Mouse (Mus musculus) forebrain, postnatal 0 days (tissue): ENCODE measurements at regions not wholly inside any gene's neighbourhood (a gene's known extent, or its start where the extent isn't known, plus 50 kb on each side); places are given as distances from the start of the nearest gene placed in this dataset.

ENCODE experiments used
- ATAC-seq: fragments of 200-750 bp; cut with Nextera tagmentation; 2 replicates; pipeline ENCODE4 v1.8.0; 2017; ENCODE audit warnings: mild to moderate bottlenecking, moderate library complexity
- DNase-seq: peaks from one replicate; pipeline ENCODE4 v3.0.0-alpha.2; 2015
- H3K27ac ChIP-seq: fragments of 300-500 bp; sonication (generic); 2 replicates; pipeline ENCODE4 v1.5.1; 2014; ENCODE audit warnings: low read depth, mild to moderate bottlenecking, antibody characterized with exemption, low read length, moderate library complexity, mixed read lengths
- H3K27me3 ChIP-seq: fragments of 300-500 bp; sonication (generic); 2 replicates; pipeline ENCODE4 v1.6.1; 2014; ENCODE audit warnings: mild to moderate bottlenecking, low read length, mixed read lengths; ENCODE audit not compliant: insufficient read depth
- H3K36me3 ChIP-seq: fragments of 300-500 bp; sonication (generic); 2 replicates; pipeline ENCODE4 v1.6.1; 2014; ENCODE audit warnings: mild to moderate bottlenecking, moderate library complexity; ENCODE audit not compliant: insufficient read depth
- H3K4me1 ChIP-seq: fragments of 300-500 bp; sonication (generic); 2 replicates; pipeline ENCODE4 v1.6.1; 2014; ENCODE audit warnings: antibody characterized with exemption; ENCODE audit not compliant: insufficient read depth
- H3K4me2 ChIP-seq: fragments of 300-500 bp; sonication (generic); 2 replicates; pipeline ENCODE4 v1.6.1; 2014; ENCODE audit warnings: low read depth, mild to moderate bottlenecking, moderate library complexity
- H3K4me3 ChIP-seq: fragments of 300-500 bp; sonication (generic); 2 replicates; pipeline ENCODE4 v1.5.1; 2014; ENCODE audit warnings: low read depth, low read length, mixed read lengths
- H3K9ac ChIP-seq: fragments of 300-500 bp; sonication (generic); 2 replicates; pipeline ENCODE4 v1.6.1; 2014; ENCODE audit warnings: mild to moderate bottlenecking
- H3K9me3 ChIP-seq: fragments of 300-500 bp; sonication (generic); 2 replicates; pipeline ENCODE4 v1.6.1; 2016; ENCODE audit warnings: low read length
- CTCF ChIP-seq: sonication (generic); IDR thresholded peaks from 2 replicates; pipeline ENCODE4 v1.5.1; 2016; ENCODE audit warnings: antibody characterized with exemption, control low read depth, low read depth
- WGBS: fragments of 180-500 bp; shearing (Covaris S2); extraction: QIAGEN DNeasy Blood & Tissue Kit; methylation state at CpG from one replicate; pipeline ENCODE4 v1.1.7; 2014; 5-methylcytosine and 5-hydroxymethylcytosine counted together

GRCm38 (mm10) chr3:148228002-148228707 is 762.2 kb downstream of the Adgrl2 start:
- no peak overlapping the region for H3K4me3 ChIP-seq
- no peaks in the 10 kb centered on the region for H3K27me3 ChIP-seq
- ATAC-seq (no peak), DNase-seq (no peak)
- TF ChIP-seq CTCF = no peak
- H3K36me3 ChIP-seq = no peaks in the 10 kb centered on the region
- no peak overlapping the region for H3K4me2 ChIP-seq
- H3K4me1 ChIP-seq = no peaks in the 10 kb centered on the region
- H3K9ac ChIP-seq = no peak overlapping the region
- no peaks in the 10 kb centered on the region for H3K9me3 ChIP-seq
- 57% methylated on average over 9 of the region's 9 CpGs for WGBS
- H3K27ac ChIP-seq = no peak overlapping the region

- Histone ChIP-seq H3K27ac (no peak overlapping the region), H3K9me3 (no peaks in the 10 kb centered on the region), H3K4me1 (no peaks in the 10 kb centered on the region), H3K27me3 (no peaks in the 10 kb centered on the region), H3K4me2 (no peak overlapping the region), H3K9ac (no peak overlapping the region), H3K4me3 (no peak overlapping the region), H3K36me3 (no peaks in the 10 kb centered on the region)
- ATAC-seq (no peak), DNase-seq (no peak)
- 95% methylated on average over 5 of the region's 5 CpGs for WGBS
- no peak for TF ChIP-seq CTCF
Measured at GRCm38 (mm10) chr3:148220826-148221225, 769.5 kb downstream of the Adgrl2 start.

- peak; percentile 17 for DNase-seq
- 62% methylated on average over 10 of the region's 10 CpGs for WGBS
Measured at GRCm38 (mm10) chr3:148220024-148220590, 770.2 kb downstream of the Adgrl2 start.

GRCm38 (mm10) chr3:148202148-148202547 is 788.2 kb downstream of the Adgrl2 start:
- WGBS = 73% methylated on average over 3 of the region's 3 CpGs
- no peaks in the 10 kb centered on the region for H3K4me1 ChIP-seq
- H3K9ac ChIP-seq = no peak overlapping the region

More at GRCm38 (mm10) chr3:148220024-148220590, 770.2 kb downstream of the Adgrl2 start:
- H3K36me3 ChIP-seq = no peaks in the 10 kb centered on the region
- H3K9ac ChIP-seq = no peak overlapping the region
- ATAC-seq = peak; percentile 55; the same call in 1 of the 2 replicates
- no peaks in the 10 kb centered on the region for H3K4me1 ChIP-seq
- no peak for TF ChIP-seq CTCF
- H3K4me3 ChIP-seq = no peak overlapping the region
- H3K9me3 ChIP-seq = no peaks in the 10 kb centered on the region
- H3K4me2 ChIP-seq = no peak overlapping the region
- H3K27me3 ChIP-seq = no peaks in the 10 kb centered on the region
- no peak overlapping the region for H3K27ac ChIP-seq

GRCm38 (mm10) chr3:148186704-148187103 is 803.7 kb downstream of the Adgrl2 start:
- Histone ChIP-seq H3K4me3 (no peak overlapping the region), H3K27ac (no peak overlapping the region), H3K9me3 (no peaks in the 10 kb centered on the region), H3K27me3 (no peaks in the 10 kb centered on the region), H3K9ac (no peak overlapping the region), H3K4me1 (no peaks in the 10 kb centered on the region), H3K36me3 (no peaks in the 10 kb centered on the region), H3K4me2 (no peak overlapping the region)
- DNase-seq (no peak), ATAC-seq (no peak)
- 86% methylated on average over 2 of the region's 2 CpGs for WGBS
- no peak for TF ChIP-seq CTCF

More at GRCm38 (mm10) chr3:148202148-148202547, 788.2 kb downstream of the Adgrl2 start:
- Histone ChIP-seq H3K27ac (no peak overlapping the region), H3K36me3 (no peaks in the 10 kb centered on the region), H3K9me3 (no peaks in the 10 kb centered on the region), H3K4me3 (no peak overlapping the region), H3K4me2 (no peak overlapping the region), H3K27me3 (no peaks in the 10 kb centered on the region)
- TF ChIP-seq CTCF = no peak
- ATAC-seq (no peak), DNase-seq (no peak)

- DNase-seq (peak; percentile 57), ATAC-seq (no peak)
- 59% methylated on average over 1 of the region's 1 CpGs for WGBS
Measured at GRCm38 (mm10) chr3:148167556-148167955, 822.8 kb downstream of the Adgrl2 start.

GRCm38 (mm10) chr3:148159059-148159458 is 831.3 kb downstream of the Adgrl2 start:
- 53% methylated on average over 3 of the region's 3 CpGs for WGBS
- Histone ChIP-seq H3K27me3 (no peaks in the 10 kb centered on the region), H3K4me3 (no peak overlapping the region), H3K4me2 (no peak overlapping the region), H3K27ac (no peak overlapping the region), H3K9ac (no peak overlapping the region), H3K9me3 (no peaks in the 10 kb centered on the region), H3K4me1 (no peaks in the 10 kb centered on the region), H3K36me3 (no peaks in the 10 kb centered on the region)
- DNase-seq (no peak), ATAC-seq (no peak)
- no peak for TF ChIP-seq CTCF

More at GRCm38 (mm10) chr3:148167556-148167955, 822.8 kb downstream of the Adgrl2 start:
- H3K4me3 ChIP-seq = no peak overlapping the region
- H3K27me3 ChIP-seq = no peaks in the 10 kb centered on the region
- no peak overlapping the region for H3K4me2 ChIP-seq
- H3K9ac ChIP-seq = no peak overlapping the region
- TF ChIP-seq CTCF = no peak
- no peaks in the 10 kb centered on the region for H3K36me3 ChIP-seq
- H3K9me3 ChIP-seq = no peaks in the 10 kb centered on the region
- H3K4me1 ChIP-seq = no peaks in the 10 kb centered on the region
- no peak overlapping the region for H3K27ac ChIP-seq
